Mouse (Mus musculus) macrophage (primary cell): ENCODE measurements around the gene Lims1. TPM values are rescaled to one million over a fixed set of nuclear protein-coding genes. Genes with fewer than 3 reads are reported as not detected.

Source experiments
- polyA plus RNA-seq: library from polyadenylated mRNA; stranded (reverse); fragments of 250-400 nt; gene quantifications from 3 replicates; pipeline ENCODE4 v1.2.4, GENCODE M21; 2018; ENCODE audit warnings: inconsistent platforms

Lims1 gene
- polyA plus RNA-seq, 1 experiment from 2014 or later = 41.0 TPM

Other genes starting within 250 kb of the Lims1 start
- gene AW822073, start 98.5 kb upstream of the Lims1 start, polyA plus RNA-seq = not detected in 3 replicates
- not detected in 3 replicates for gene Duxf3, start 90.8 kb upstream of the Lims1 start, polyA plus RNA-seq
- gene Gm4981, start 86.8 kb upstream of the Lims1 start, polyA plus RNA-seq = not detected in 3 replicates
- 18.5 to 28.5 TPM (median 19.9 TPM) in 3 replicates for gene Gcc2, start 68.0 kb upstream of the Lims1 start, polyA plus RNA-seq
- 49.6 to 52.6 TPM (median 52.6 TPM) in 3 replicates for gene Ranbp2, start 123.5 kb downstream of the Lims1 start, polyA plus RNA-seq
- 1.2 to 1.4 TPM (median 1.3 TPM) in 3 replicates for gene Ccdc138, start 174.5 kb downstream of the Lims1 start, polyA plus RNA-seq